Mouse (Mus musculus) retina, postnatal 1 day (tissue): Measurements from ENCODE around the gene Ctdsp1.
A peak's percentile ranks its signal among the peaks of the same experiment; 100 is the strongest.

Source experiments
- DNase-seq: peaks from one replicate; pipeline ENCODE4 v3.0.0-alpha.2; 2012

The Ctdsp1 gene

DNA sequence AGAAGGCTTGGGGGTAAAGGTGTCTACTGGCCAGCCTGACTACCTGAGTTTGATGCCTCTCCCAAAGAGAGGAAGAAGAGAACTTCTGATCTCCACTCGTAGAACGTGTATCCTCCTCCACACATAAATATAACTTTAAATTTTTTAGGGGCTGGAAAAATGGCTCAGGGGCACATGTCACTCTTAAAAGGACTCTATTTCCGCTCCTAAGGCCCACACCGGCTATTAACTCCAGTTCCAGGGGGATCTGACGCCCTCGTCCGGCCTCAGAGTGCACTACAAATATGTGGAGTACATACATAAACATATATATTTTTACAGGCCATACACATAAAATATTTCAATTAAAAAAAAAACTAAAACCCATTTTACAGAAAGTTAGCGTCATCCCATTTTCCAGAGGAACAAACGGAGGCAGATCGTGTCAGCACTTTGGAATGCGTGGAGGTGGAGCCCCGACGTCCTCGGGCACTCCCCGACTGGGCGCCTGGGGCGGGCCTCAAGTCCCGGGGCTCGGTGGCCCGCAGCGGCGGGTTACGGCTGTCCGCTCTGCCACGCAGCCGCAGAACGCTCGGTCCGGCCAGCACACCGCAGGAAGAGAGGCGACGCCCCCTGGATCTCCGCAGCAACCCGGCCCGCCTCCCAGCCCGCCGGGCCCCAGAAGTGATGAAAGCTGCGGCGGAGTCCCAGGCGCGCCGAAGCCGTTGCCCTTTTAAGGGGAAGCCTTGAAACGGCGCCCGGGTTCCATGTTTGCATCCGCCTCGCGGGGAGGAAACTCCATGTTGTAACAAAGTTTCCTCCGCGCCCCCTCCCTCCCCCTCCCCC is at the start of gene Ctdsp1:
Gene Ctdsp1, plus strand, starts transcription at position 586 of the 825 bp plus-strand sequence.
- peak; percentile 98 for DNase-seq

DNA sequence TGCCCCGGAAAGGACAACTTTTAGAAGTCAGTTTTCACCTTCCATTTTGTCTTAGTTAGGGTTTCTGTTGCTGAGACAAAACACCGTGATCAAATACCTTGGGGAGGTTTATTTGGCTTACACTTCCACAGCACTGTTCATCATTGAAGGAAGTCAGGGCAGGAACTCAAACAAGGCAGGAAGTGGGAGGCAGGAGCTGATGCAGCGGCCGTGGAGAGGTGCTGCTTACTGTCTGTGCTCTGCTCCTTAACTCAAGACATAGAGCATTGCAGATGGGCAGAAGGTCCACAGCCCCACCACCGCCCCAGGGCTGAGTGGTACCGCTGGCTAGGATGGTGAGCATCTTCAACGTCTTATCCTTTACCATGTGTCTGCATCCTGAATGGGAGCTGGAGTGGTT is 49.4 kb upstream of the Ctdsp1 start:
- DNase-seq = no peak

DNA sequence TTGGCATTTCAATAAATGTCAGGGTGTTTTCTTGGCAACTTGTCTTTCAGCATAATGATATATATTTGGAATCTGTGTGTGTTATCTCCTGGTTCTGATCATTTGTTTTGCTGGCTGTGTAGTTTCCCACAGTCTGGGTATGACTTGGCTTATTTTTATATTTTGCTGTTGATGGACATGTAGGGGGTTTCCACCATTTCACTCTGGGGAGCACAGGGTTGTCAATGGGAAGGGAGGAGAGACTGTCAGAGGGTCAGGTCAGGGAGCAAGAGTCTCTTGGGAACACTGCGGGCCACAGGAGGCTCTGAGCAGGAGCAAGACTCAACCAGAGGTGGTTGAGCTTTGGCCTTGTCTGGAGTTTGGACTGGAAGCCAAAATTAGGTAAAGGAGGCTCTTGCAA is 49.0 kb upstream of the Ctdsp1 start:
- no peak for DNase-seq

DNA sequence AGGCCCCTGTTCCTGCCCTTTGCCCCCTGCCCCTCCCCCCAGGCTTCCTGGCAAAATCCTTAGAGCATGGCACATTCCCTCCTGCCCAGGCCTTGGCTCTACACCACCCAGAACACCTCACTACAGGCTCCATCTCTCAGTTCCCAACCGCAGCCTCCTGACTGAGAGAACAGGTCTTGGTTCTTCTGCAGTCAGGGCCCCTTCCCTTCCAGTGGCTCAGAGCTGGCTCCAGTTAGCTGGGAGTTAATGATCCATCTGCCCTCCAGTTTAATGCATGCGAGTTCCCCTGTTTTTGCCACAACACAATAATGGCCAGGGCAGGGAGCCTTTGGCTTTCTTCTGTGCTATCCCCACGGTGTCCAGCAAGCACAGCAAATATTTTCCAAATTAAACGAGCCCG is 48.1 kb upstream of the Ctdsp1 start:
- DNase-seq = no peak

DNA sequence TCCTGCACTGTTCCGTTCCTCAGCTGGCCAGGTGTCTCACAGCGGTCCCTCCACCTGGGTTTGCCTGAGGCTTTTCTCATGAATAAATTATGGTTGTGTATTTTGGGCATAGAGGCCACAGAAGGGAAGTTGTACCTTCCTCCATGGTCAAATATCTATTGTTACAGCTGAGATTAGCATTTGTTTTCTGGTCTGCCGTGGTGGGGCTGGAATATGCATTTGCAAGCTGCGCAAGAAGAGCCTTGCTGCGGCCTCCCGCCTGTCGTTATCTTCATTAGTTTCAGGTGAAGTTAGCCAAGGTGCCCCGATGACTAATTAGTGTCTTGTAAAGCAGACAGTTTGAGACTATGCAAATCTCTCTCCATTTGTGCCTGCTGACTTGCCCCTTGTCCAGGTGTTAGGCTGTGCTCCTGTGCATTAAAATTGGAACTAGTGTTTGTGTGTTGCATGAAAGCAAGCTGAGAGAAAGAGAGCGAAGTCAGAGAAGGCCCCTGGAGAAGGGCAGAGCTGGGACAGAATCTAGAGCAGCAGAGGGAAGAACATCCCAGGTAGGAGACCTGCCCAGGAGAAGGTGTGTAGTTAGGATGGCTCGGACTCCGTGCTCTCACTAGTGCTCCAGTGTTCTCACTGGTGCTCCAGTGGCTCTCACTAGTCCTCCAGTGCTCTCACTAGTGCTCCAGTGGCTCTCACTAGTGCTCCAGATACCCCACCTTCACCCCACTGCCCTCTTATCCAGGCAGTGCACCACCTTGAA is 47.0 kb upstream of the Ctdsp1 start:
- no peak for DNase-seq

DNA sequence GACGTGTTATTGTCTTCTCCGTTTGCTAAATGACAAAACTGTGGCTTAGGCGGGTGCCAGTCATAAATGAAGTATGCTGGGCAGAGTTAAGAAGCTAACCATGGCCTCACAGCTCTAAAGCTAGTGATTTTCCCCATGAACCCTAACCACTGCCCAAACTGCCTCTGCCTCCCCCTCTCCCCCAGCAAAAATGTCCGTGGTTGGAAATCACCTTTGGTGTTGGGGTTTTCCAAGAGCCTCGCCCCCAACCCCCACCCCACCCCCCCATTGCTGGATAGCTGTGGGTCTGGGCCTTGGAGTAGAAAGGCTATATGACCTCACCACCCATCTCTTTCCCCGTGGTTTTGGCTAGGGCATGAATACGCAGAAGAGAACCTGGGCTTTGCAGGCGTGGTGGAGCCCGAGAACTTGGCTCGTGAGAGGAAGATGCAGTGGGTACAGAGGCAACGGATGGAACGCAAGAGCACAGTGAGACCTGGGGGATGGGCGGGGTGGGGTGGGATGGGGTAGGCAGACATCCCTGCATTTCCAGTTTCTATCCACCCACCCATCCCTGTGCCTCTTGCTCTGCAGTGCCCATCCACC is 40.0 kb upstream of the Ctdsp1 start:
- no peak for DNase-seq

DNA sequence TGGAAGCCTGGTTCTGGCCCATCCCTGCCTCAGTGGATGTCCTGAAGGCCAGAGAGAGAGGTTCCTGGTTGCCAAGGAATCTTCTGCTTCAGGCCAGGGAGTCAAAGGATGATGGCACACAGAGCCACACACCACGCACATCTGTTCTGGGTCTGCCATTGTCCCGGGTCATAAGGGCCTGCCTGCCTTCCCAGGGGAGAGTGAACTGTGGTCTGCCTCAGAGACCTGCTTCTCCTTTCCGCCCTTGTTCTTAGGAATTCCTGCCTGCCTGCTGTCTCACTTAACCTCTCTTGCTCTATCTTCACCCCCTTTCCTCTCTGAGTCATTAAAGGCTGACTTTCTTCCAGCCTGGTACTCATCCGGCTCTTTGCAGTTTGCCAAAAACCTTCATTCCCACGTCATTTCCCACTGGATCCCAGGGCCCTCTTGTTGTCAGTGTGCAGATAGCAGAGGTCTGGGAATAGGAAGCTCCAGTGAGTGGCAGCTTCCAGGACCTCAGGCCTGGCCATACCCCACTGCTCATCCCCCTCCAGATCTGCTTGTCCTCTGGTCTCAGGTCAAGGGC is 38.7 kb upstream of the Ctdsp1 start:
- DNase-seq = no peak

DNA sequence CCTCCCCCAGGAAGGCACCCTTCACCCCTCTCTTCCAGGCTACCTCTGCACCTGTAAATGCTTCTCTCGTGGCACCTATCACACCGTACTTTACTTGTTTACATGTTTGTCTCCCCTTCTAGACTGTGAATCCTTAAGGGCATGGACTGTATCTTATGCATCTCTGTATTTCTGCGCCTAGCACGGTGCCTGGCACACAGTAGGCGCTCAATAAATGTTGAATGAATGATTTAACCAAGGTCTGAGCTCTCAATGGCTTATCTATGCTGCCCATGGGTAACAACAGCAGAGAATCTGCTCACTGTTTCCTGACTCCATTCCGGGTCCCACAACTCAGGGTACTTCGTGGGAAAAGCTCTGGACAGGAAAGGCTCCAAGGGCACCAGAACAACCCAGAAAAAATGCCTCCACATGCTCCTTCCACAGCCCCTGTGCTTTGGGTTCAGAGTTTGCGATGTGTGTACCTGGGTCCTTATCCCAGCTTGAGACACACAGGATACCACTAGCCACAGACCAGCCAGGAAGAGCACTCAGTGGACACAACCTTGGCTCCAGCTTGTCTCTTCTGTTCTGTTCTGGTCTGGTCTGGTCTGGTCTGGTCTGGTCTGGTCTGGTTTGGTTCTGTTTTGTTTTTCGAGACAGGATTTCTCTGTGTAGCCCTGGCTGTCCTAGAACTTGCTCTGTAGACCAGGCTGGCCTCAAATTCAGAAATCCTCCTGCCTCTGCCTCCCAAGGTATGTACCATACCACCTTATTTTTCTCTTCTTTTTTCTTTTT is 37.7 kb upstream of the Ctdsp1 start:
- no peak for DNase-seq

DNA sequence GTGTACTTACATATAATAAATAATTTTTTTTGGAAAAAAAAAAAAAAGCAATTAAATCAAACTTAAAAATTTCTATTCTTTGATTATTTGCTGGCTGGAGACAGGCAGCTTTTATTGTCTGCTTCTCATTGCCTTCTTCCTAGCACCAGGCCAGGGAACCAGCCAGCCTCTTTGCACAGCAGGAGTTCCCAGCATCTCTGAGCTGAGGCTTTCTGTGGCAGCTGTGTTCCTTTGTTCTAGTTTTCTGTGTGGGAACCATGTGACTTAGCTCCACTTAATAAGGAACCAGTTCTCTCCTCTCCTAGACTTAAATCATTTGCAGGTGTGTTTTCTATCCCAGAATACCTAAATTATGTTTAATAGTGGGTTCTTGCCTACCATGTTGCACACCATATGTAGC is 33.8 kb upstream of the Ctdsp1 start:
- peak; percentile 28 for DNase-seq

DNA sequence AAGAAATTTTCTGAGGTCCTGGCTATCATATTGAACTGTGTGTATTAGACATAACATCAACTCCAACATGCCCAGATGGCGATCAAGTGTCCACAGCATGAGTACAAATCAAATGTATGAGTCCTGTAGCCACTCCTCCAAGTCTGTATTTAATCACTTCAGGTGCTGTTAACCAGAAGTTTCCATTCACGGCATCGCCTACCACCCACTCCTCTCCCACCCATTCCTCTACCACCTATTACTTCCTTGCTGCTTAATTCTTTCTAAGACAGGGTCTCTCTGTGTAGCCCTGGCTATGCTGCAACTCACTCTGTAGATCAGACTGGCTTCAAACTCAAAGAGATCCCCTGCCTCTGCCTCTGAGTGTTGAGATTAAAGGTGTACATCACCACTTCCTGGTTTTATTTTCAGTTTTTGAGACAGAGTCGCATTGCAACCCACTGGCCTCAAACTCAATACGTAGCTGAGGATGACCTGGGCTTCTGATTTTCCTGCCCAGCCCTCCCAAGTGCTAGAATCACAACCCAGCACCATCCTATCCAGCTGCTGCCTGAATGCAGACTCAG is 31.3 kb upstream of the Ctdsp1 start:
- DNase-seq = no peak

DNA sequence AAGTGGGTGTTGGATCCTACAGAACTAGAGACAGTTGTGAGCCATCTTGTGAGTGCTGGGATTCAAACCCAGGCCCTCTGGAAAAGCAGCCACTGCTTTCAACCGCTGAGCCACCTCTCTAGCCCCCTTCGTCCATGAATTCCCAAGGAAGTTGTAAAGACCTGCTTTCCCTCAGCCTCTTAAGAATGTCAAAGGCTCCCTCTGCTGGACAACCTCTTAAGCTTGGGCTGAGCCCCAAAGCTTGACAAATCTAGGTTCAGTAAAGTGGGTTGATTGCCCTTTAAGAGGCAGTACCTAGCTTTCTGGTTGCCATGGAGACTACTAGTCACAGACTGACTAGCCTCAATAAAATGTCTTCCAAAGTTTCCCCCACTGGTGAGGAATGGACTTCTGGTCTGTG is 29.5 kb upstream of the Ctdsp1 start, which contains the start of gene Catip:
Gene Catip, plus strand, starts transcription at position 297 of the 400 bp plus-strand sequence.
- DNase-seq = peak; percentile 91

DNA sequence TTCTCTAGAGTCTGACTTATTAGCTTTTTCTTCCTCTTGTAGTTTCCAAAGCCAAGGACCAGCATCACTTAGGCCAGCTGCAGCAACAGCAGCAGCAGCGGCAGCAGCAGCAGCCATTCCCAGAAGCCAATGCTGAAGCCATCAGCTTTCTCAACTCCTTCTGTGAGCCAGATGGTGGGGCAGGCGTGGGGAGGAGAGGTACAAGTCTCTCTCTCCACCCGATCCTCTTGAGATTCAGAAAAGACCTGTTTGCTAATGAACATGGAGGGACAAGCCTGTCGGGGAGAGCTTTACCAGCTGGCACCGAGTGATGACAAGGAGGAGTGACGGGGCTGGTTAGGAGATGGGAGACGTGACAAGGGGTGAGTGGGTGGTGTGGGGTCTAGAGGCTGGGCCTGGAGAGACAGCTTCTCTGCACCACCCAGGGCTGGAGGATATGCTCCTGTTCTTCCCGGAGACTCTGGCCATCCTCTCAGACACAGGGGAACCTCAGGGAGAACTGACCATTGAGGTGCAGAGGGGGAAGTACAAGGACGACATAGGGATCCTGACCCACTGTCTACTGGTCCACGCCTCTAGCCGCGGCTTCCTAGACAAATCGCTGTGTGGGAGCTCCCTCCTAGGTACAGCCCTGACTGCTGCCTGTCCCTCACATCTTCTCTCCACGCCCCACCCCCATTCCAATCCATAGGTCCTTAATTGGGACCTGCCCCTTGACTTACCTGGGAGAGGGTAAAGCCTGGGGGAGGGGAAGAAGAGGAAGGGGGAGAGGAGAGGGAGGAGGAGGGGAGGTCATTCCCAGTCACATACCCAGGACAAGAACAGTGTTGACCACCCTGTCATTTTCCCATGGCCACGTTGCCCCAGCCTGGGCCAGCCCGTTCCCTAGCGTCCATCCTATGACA is 28.7 kb upstream of the Ctdsp1 start:
- DNase-seq = no peak

DNA sequence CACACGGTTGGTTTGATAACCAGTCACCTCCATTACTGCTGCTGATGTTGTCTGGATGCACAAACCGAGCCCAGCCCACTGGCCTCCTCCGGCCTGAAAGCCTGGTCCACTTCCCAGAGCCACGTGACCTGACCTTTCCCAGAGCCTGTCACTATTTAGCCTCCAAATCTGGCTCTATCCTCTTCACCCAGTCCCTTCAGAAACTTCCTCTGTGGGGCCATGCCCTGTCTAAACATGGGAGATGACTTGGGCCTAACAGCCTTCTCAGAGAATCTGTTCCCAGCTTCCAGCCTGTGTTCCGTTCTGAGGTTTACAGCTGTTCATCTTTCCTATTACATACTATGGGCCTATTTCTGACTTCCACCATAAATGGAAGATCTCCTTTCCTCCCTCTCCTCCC is 27.9 kb upstream of the Ctdsp1 start:
- no peak for DNase-seq

DNA sequence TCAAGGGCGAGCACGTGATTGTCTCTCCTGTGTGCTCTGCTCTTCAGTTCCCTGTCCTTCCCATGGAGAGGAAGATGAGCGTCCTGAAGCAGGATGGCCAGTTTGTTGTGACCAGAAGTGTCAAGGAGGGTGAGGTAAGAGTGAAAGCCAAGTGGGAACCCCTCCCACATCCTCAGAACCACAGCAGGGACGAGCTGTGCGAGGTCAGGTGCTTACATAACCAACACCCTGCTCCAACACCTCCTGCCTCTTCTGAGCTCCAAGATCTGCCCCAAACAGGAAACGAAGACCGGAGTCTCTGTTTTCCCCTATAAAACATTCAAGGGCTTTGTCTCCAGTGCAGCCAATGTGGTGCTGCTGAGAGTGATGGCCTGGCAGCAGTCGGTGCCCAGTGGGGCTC is 27.0 kb upstream of the Ctdsp1 start:
- no peak for DNase-seq

DNA sequence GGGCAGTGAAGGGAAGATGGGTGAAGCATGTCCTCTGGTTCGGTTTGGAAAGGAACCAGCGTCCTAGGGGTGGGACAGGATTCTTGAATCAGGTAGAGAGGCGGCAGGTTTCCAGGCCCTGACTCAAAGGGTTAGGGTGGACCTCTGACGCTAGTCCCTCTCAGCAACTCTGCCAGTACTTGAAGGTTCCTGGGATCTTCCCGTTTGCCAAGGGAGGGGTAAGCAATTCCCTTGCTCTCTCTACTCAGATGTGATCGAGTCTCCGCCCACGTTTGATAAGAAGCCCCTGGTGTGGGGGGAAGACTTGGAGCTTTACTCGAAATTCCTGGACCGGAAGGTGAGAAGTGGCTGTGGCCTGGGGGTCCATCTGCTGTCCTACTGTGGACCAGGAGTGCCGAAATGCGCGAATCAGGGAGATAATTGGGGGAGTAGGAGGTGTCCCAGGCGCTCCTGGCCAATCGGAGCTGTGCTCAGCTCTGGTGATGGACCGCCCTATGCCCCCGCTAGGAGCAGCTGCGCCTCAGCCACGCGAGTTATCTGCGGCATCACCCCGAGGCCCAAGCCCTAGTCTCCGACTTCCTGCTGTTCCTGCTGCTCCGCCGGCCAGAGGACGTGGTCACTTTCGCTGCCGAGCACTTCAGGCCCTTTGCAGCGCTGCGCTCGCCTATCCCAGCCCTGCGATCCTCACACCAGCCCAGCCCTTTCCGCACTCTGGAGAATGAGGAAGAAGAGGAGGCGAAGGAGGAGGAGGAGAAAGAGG is 23.2 kb upstream of the Ctdsp1 start:
- DNase-seq = peak; percentile 75

DNA sequence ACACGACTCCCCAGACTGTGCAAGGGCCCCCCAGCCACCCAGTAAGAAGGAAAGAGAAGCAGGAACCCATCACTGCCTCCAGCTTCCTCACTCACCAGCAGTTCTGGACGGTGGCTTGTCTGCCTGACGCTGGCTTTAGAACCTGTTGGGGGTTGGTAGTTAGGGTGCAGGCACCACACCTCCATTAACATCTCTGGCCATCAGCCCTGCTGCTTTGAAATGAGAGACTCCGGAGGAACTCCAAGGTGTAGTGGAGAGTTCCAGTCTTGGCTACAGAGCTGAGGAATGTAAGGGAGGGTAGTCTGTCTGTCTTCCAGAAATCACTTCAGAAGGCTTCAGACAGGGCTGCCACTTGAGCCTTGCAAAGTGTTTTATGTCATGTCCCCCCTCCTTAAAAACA is 21.3 kb upstream of the Ctdsp1 start:
- no peak for DNase-seq

DNA sequence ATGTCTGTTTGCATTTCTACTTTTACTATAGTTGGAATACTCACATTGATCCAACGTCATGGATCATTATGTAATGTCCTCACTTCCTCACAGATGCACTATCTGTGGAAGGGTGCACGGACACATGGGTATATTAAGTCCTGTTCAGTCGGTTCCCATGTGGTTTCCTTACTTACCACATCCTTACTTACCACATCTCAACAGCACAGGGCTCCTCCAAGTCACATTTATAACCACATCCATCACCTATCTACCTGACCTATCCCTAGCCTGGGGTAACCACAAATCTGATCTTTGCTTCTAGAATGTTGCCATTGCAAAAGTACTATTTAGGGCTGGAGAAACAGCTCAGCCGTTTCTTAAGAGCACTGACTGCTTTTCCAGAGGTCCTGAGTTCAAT is 17.9 kb upstream of the Ctdsp1 start:
- DNase-seq = no peak

DNA sequence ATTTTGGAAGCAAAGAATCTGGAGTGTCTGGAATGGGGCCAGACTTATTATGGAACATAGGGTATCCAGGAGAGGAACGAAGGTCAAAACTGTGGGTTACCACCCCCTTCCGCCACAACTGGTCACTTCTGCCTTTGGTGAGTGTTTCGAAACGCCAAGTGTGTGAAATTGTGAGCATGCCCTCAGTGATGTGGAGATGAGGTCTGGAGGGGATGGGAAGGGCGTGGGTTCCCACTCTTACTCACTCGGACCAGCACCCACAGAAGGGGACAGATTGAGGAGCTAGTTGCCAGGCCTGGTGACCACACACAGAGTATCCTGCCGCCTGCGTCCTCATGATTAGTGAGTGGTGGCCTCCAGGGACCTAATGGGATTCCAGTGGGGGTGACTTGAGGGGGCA is 16.3 kb upstream of the Ctdsp1 start, which contains the start of gene Slc11a1:
Gene Slc11a1, plus strand, starts transcription at position 216 of the 400 bp plus-strand sequence.
- DNase-seq = peak; percentile 38

DNA sequence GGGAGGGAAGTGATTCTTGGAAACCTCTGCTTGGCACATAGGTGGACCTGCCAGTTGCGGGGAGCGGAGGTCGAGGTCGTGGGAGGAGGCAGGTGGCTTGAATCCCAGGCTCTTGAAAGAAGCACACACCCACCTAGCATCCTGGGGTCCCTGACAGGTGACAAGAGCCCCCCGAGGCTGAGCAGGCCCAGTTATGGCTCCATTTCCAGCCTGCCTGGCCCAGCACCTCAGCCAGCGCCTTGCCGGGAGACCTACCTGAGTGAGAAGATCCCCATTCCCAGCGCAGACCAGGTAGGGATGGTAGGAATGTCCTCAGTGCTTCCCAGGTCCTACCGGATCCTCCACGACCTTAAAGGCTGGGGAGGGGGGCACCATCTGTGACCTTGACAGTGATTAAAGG is 15.7 kb upstream of the Ctdsp1 start:
- no peak for DNase-seq

DNA sequence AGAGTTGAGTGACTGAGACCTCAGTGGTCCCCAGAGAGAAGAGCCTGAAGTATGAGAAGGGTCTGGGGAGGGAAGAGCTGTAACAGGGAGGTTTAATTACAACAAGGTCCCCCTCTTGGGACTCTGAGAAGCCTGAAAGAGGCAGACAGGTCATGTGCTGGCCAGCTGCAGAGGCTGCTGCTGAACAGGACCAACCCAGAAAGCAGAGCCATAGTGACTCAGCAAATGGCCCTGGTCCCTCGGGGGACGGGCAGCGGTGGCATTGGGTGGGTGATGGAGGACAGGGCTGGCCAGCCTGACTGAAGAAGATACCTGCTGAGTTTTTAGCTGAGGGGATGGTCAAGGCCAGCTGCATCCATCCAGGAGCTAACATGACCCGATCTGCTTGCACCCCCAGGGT is 14.9 kb upstream of the Ctdsp1 start:
- no peak for DNase-seq
